Mouse (Mus musculus): ENCODE data around the gene Olfr1076. TPM values are rescaled to one million over a fixed set of nuclear protein-coding genes. Genes with fewer than 3 reads are reported as not detected.
"Not testable (repeated sequence)": the region's sequence is repeated elsewhere in the genome, so short reads cannot be mapped to it uniquely, and the experiment has no call there.

The Olfr1076 gene
- total RNA-seq (2022): not detected

DNA sequence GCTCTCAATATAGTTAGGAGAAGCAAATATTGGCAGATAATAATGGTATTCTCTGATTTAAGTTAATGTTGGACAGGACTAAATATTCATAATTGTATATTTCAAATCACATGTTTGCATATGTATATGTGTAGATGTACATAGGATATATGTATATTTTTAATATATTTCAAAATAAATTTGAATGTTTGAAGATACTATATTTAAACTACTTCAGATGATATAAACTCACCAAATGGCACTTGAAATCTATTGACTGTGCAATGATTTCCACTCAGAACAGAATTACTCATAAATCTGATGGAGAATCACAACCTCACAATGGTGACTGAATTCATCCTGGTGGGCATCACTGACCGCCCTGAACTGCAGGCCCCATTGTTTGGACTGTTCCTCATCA is at the start of gene Olfr1076:
TSS of gene Olfr1076 (plus strand) at position 301 of the 400 bp plus-strand sequence.
- DNase-seq (ENCODE audit: low spot score in 2 of 2): no peak

DNA sequence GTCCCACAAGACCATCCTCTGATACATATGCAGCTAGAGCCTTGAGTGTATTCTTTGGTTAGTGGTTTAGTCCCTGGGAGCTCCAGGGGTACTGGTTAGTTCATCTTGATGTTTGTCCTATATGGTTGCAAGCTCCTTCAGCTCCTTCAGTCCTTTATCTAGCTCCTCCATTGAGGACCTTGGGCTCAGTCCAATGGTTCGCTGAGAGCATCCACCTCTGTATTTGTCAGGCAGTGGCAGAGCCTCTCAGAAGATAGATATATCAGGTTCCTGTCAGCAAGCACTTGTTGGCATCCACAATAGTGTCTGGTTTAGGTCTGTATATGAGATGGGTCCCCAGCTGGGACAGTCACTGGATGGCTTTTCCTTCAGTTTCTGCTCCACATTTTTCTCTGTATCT is 47.8 kb upstream of the Olfr1076 start:
- no peak for DNase-seq (ENCODE audit: low spot score in 2 of 2)

DNA sequence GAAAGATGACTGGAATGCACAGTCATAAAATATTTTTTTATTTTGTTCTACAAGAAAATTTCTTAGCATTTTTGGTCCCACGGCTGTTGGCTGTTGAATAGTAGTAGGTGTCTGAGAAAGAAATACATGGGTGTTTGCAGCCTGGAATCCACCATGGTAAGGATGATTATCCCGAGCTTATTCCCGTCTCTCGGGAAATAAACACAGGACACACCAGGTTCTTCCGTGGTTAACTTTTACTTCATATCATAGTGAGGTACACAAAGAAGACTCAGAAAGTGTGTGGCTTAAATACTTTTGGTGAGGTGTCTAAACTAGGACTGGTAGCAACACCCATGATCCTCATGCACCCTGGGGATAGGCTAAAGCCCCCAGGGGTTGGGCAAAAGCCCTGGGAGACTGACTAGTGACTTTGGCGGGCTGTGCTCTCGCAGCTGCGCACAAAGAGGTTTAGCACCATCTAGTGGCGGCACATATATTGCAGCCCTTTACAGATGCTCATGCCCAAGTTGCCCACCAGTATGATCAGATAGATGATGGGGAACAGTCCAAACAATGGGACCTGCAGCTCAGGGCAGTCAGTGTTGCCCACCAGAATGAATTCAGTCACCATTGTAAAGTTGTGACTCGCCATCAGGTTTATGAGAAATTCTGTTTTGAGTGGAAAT is 43.7 kb upstream of the Olfr1076 start:
- peak; percentile 9 to 53 for DNase-seq (ENCODE audit: low spot score in 2 of 2)

DNA sequence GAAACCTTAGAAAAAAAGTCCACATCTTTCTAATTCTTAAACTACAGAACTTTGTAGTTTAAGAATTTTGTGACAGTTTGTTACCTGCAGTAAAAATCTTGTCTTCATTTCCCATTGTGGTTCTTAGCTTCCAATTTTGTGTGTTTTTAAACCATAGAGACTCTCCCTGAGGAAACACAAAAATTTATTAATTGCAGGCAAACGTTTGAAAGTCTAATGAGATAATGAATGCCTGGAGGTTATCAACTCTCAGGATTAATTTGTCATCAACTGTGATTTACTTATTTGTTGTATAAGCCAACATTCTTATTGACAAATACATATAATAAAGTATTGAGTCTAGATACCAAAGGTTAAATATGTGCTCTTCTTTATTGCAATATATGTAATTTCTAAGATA is 21.0 kb upstream of the Olfr1076 start, which contains the start of gene Olfr228:
TSS of gene Olfr228 (minus strand) at position 101 of the 400 bp plus-strand sequence.
- no peak for DNase-seq (ENCODE audit: low spot score in 2 of 2)

DNA sequence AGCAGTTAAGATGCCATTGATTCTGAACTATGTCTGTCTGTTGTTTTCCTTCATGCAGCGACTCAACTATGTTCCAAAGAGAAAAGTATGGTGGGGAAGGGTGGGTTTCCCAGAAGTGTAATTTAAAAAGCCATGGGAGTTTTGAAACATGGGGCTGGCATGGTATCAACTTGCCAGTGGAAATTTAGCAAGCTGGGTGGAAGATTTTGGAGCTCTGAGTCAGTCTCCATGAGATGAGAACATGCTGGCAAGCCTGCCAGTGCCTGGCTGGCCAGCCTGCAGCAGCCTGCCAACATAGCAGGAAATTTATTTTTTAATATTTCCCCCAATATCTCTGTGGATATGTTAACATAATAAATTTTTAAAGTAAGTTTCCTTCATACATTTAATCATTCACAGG is 22.7 kb downstream of the Olfr1076 start:
- no peak for DNase-seq (ENCODE audit: low spot score in 2 of 2)

DNA sequence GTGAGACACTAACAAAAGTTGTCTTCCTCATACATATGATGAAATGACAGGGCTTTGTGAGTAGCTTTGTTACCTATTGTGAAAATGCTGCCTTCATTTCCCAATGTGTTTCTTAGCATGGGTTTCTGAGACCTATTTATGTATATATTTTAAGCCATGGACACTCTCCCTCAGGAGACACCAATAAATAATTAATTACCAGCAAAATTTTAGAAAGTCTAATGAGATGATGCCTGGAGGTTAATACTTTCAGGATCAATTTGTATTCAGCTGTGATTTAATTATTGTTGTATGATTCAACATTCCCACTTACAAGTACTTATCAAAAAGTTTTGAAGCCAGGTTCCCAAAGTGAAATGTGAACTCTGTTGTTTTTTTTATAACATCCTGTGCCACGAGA is 34.1 kb downstream of the Olfr1076 start, which contains the start of gene Olfr1079:
TSS of gene Olfr1079 (minus strand) at position 101 of the 400 bp plus-strand sequence.
- DNase-seq (ENCODE audit: low spot score in 2 of 2): no peak

DNA sequence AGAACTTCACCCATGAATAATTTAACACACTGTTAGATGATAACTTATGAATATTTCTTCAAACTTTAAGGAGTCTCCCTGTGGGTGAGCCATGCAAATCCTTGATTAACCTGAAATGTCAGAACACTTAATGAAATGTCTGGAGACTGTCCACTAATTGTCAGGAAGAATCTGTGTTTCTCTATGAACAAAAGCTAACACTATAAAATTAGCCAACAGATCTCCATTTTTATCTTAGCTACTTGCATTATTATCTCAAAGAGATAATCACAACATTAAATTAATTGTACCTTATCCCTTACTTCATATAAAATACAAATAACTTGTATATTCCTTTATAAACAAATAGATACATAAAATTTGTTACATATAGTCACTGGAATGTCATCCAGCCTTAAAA is 49.9 kb downstream of the Olfr1076 start, which contains the start of gene Olfr1080:
TSS of gene Olfr1080 (minus strand) at position 101 of the 400 bp plus-strand sequence.
- DNase-seq (ENCODE audit: low spot score in 2 of 2): not testable (repeated sequence)

Other genes with a start within 250 kb of the Olfr1076 start
- not detected for gene Olfr1051, start 229.4 kb upstream of the Olfr1076 start, total RNA-seq (2022)
- not detected for gene Olfr1052, start 216.0 kb upstream of the Olfr1076 start, total RNA-seq (2022)
- gene Olfr1053, start 193.2 kb upstream of the Olfr1076 start, total RNA-seq (2022): not detected
- gene Olfr1054, start 173.0 kb upstream of the Olfr1076 start, total RNA-seq (2022): not detected
- gene Olfr1055, start 158.2 kb upstream of the Olfr1076 start, total RNA-seq (2022): not detected
- gene Olfr1056, start 146.0 kb upstream of the Olfr1076 start, total RNA-seq (2022): not detected
- not detected for gene Olfr1057, start 130.1 kb upstream of the Olfr1076 start, total RNA-seq (2022)
- gene Olfr1058, start 119.9 kb upstream of the Olfr1076 start, total RNA-seq (2022): not detected
- not detected for gene Olfr1061, start 94.4 kb upstream of the Olfr1076 start, total RNA-seq (2022)
- not detected for gene Olfr1062, start 81.7 kb upstream of the Olfr1076 start, total RNA-seq (2022)
- gene Olfr1065, start 57.9 kb upstream of the Olfr1076 start, total RNA-seq (2022): not detected
- not detected for gene Olfr1066, start 52.2 kb upstream of the Olfr1076 start, total RNA-seq (2022)
- not detected for gene Olfr228, start 21.1 kb upstream of the Olfr1076 start, total RNA-seq (2022)
- gene Olfr1079, start 34.0 kb downstream of the Olfr1076 start, total RNA-seq (2022): not detected
- gene Olfr1080, start 49.8 kb downstream of the Olfr1076 start, total RNA-seq (2022): not detected
- not detected for gene Olfr1082, start 90.5 kb downstream of the Olfr1076 start, total RNA-seq (2022)
- gene Olfr1084, start 131.3 kb downstream of the Olfr1076 start, total RNA-seq (2022): not detected
- not detected for gene Olfr1085, start 153.6 kb downstream of the Olfr1076 start, total RNA-seq (2022)
- not detected for gene Olfr1086, start 171.6 kb downstream of the Olfr1076 start, total RNA-seq (2022)
- gene Olfr1087, start 189.9 kb downstream of the Olfr1076 start, total RNA-seq (2022): not detected
- not detected for gene Olfr1089, start 225.2 kb downstream of the Olfr1076 start, total RNA-seq (2022)